Mouse (Mus musculus) forebrain, embryonic 13.5 days (tissue): ENCODE measurements around the gene Rgma. TPM values are rescaled to one million over a fixed set of nuclear protein-coding genes. Genes with fewer than 3 reads are reported as not detected.

Experiments used
- ATAC-seq: fragments of 200-750 bp; cut with Nextera tagmentation; 2 replicates; pipeline ENCODE4 v1.8.0; 2017
- H3K27ac ChIP-seq: fragments of 300-500 bp; sonication (generic); 2 replicates; pipeline ENCODE4 v1.5.1; 2015; ENCODE audit warnings: inconsistent platforms, mild to moderate bottlenecking, moderate library complexity
- H3K27me3 ChIP-seq: fragments of 300-500 bp; sonication (generic); 2 replicates; pipeline ENCODE4 v1.6.1; 2015; ENCODE audit warnings: mild to moderate bottlenecking, inconsistent platforms
- H3K36me3 ChIP-seq: fragments of 300-500 bp; sonication (generic); 2 replicates; pipeline ENCODE4 v1.6.1; 2015; ENCODE audit warnings: mild to moderate bottlenecking, inconsistent platforms; ENCODE audit not compliant: poor library complexity, severe bottlenecking
- H3K4me1 ChIP-seq: fragments of 300-500 bp; sonication (generic); 2 replicates; pipeline ENCODE4 v1.6.1; 2015; ENCODE audit warnings: inconsistent platforms
- H3K4me2 ChIP-seq: fragments of 300-500 bp; sonication (generic); 2 replicates; pipeline ENCODE4 v1.6.1; 2015; ENCODE audit warnings: inconsistent platforms, mild to moderate bottlenecking, moderate library complexity
- H3K4me3 ChIP-seq: fragments of 300-500 bp; sonication (generic); 2 replicates; pipeline ENCODE4 v1.5.1; 2015; ENCODE audit warnings: mild to moderate bottlenecking, inconsistent platforms
- H3K9ac ChIP-seq: fragments of 300-500 bp; sonication (generic); 2 replicates; pipeline ENCODE4 v1.6.1; 2015; ENCODE audit warnings: mild to moderate bottlenecking, inconsistent platforms
- H3K9me3 ChIP-seq: fragments of 300-500 bp; sonication (generic); replicated peaks from 2 replicates; pipeline ENCODE4 v1.6.1; 2016; ENCODE audit warnings: inconsistent platforms
- WGBS: fragments of 180-500 bp; shearing (Covaris S2); methylation state at CpG from one replicate; pipeline ENCODE4 v1.1.7; 2015; 5-methylcytosine and 5-hydroxymethylcytosine counted together
- polyA plus RNA-seq: library from polyadenylated mRNA; unstranded; fragments of >200 nt; fragmentation: Nextera tagmentation; extraction: Ambion mirVana; gene quantifications from 2 replicates; pipeline ENCODE4 v1.2.1, GENCODE M21; 2015

Rgma gene
- polyA plus RNA-seq, 1 experiment from 2014 or later: 24.7 TPM

DNA sequence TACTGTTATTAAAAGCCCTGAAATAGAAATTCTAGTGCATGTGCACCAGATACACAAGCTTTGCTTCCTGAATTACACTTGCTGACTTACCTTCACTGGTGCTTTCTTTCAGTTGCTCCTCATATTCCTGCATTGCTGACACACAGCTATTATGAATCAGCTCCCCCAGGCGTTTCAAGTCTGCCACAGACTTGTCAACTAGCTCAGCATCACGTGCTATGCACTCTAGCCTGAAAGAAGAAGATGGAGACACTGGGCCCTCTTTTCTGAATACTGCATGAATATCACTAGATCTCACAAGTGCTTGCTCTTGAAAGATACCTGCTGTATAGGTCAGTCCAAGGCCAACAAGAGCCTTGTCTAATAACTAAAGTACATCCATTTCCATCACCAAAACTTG lies 88.2 kb downstream of the Rgma start:
- H3K36me3 ChIP-seq: peaks cover 93% of the 10 kb centered on the region
- no peak overlapping the region for H3K27ac ChIP-seq
- no peak overlapping the region for H3K4me2 ChIP-seq
- ATAC-seq: no peak
- no peaks in the 10 kb centered on the region for H3K27me3 ChIP-seq
- WGBS: 94% methylated on average over 2 of the region's 2 CpGs
- no peak overlapping the region for H3K9ac ChIP-seq
- H3K4me3 ChIP-seq: no peak overlapping the region
- no peaks in the 10 kb centered on the region for H3K4me1 ChIP-seq
- H3K9me3 ChIP-seq: no peaks in the 10 kb centered on the region

- Histone ChIP-seq H3K9me3 (no peaks in the 10 kb centered on the region), H3K4me3 (no peak overlapping the region), H3K27ac (no peak overlapping the region), H3K4me2 (no peak overlapping the region), H3K9ac (no peak overlapping the region), H3K27me3 (no peaks in the 10 kb centered on the region), H3K36me3 (peaks cover 90% of the 10 kb centered on the region), H3K4me1 (no peaks in the 10 kb centered on the region)
- WGBS: 97% methylated on average over 3 of the region's 3 CpGs
- ATAC-seq: no peak
These were observed 92.4 kb downstream of the Rgma start for GRCm38 (mm10) chr7:73467741-73468140.

Other genes with a start within 250 kb of the Rgma start
- gene Chd2, start 166.3 kb downstream of the Rgma start, polyA plus RNA-seq: 62.8 TPM in 2 replicates